Mouse (Mus musculus) erythroblast, embryonic 14.5 days (primary cell): ENCODE data around the gene Hist1h2ab. TPM values are rescaled to one million over a fixed set of nuclear protein-coding genes. Genes with fewer than 3 reads are reported as not detected.
"Not testable (repeated sequence)": the region's sequence is repeated elsewhere in the genome, so short reads cannot be mapped to it uniquely, and the experiment has no call there.

ENCODE experiments used
- H3K27me3 ChIP-seq: 2 replicates; pipeline ENCODE4 v1.6.1; 2012; ENCODE audit warnings: inconsistent platforms; ENCODE audit not compliant: control insufficient read depth
- H3K36me3 ChIP-seq: 2 replicates; pipeline ENCODE4 v1.6.1; 2012; ENCODE audit warnings: mild to moderate bottlenecking, inconsistent platforms; ENCODE audit not compliant: control insufficient read depth
- H3K4me1 ChIP-seq: 2 replicates; pipeline ENCODE4 v1.6.1; 2012; ENCODE audit warnings: inconsistent platforms; ENCODE audit not compliant: control insufficient read depth
- H3K4me3 ChIP-seq: replicated peaks from 2 replicates; pipeline ENCODE3; 2012; ENCODE audit warnings: moderate library complexity, mild to moderate bottlenecking, inconsistent platforms
- H3K9me3 ChIP-seq: 2 replicates; pipeline ENCODE4 v1.6.1; 2012; ENCODE audit warnings: low read length, inconsistent platforms, mixed read lengths; ENCODE audit not compliant: control insufficient read depth
- GATA1 ChIP-seq: IDR thresholded peaks from 2 replicates; pipeline ENCODE4 v1.6.1; 2012; ENCODE audit warnings: low read length, inconsistent platforms, mixed read lengths
- TAL1 ChIP-seq: IDR thresholded peaks from 3 replicates; pipeline ENCODE4 v1.6.1; 2012; ENCODE audit warnings: low read length, inconsistent platforms, mixed read lengths
- polyA plus RNA-seq: library from polyadenylated mRNA; stranded (reverse); fragments of >175 nt; gene quantifications from 2 replicates; pipeline ENCODE4 v1.2.3, GENCODE M21; 2012

Hist1h2ab gene
- polyA plus RNA-seq, 1 experiment = 22.3 TPM

GRCm38 (mm10) chr13:23759916-23760239 is 9.0 kb downstream of the Hist1h2ab start:
- peaks cover 89% of the 10 kb centered on the region for H3K4me1 ChIP-seq
- TF ChIP-seq TAL1 (no peak), GATA1 (no peak)
- no peaks in the 10 kb centered on the region for H3K27me3 ChIP-seq

GRCm38 (mm10) chr13:23760240-23760971 is 9.5 kb downstream of the Hist1h2ab start:
- H3K27me3 ChIP-seq = no peaks in the 10 kb centered on the region
- H3K9me3 ChIP-seq = no peaks in the 10 kb centered on the region
- peaks cover 2% of the 10 kb centered on the region; the same call in 1 of the 2 replicates for H3K36me3 ChIP-seq
- peaks cover 87% of the 10 kb centered on the region for H3K4me1 ChIP-seq
- TF ChIP-seq GATA1 (no peak), TAL1 (no peak)
- peak overlapping the region; percentile 64 for H3K4me3 ChIP-seq

More at GRCm38 (mm10) chr13:23759916-23760239, 9.0 kb downstream of the Hist1h2ab start:
- H3K4me3 ChIP-seq = peak overlapping the region; percentile 64
- H3K9me3 ChIP-seq = no peaks in the 10 kb centered on the region
- peaks cover 2% of the 10 kb centered on the region for H3K36me3 ChIP-seq

- Histone ChIP-seq H3K4me1 (peaks cover 85% of the 10 kb centered on the region), H3K4me3 (peak within 1 kb of the TSS; percentile 67), H3K9me3 (no peaks in the 10 kb centered on the region), H3K36me3 (peaks cover 2% of the 10 kb centered on the region; the same call in 1 of the 2 replicates), H3K27me3 (no peaks in the 10 kb centered on the region)
- TF ChIP-seq TAL1 (no peak), GATA1 (peak; percentile 81)
These were observed 10.3 kb downstream of the Hist1h2ab start, which contains the start of gene Hist1h4a for GRCm38 (mm10) chr13:23760972-23761864. Gene Hist1h4a, minus strand, starts transcription at chr13:23761230.

GRCm38 (mm10) chr13:23761871-23762821 is 11.2 kb downstream of the Hist1h2ab start, which contains the start of gene Hist1h3a:
Gene Hist1h3a, minus strand, starts transcription at chr13:23762386.
- not testable (repeated sequence) for H3K36me3 ChIP-seq, H3K27me3 ChIP-seq, H3K9me3 ChIP-seq
- Histone ChIP-seq H3K4me1 (peaks cover 87% of the 10 kb centered on the region), H3K4me3 (peak within 1 kb of the TSS; percentile 80)
- peak; percentile 51; the same call in 1 of the 2 replicates for TF ChIP-seq GATA1

GRCm38 (mm10) chr13:23763242-23763585 is 12.3 kb downstream of the Hist1h2ab start:
- no peak for TF ChIP-seq TAL1
- no peak for TF ChIP-seq GATA1
- H3K36me3 ChIP-seq = peaks cover 7% of the 10 kb centered on the region; the same call in 1 of the 2 replicates
- H3K4me1 ChIP-seq = peaks cover 84% of the 10 kb centered on the region
- H3K4me3 ChIP-seq = peak overlapping the region; percentile 80
- H3K27me3 ChIP-seq = no peaks in the 10 kb centered on the region
- no peaks in the 10 kb centered on the region for H3K9me3 ChIP-seq

- no peak for TF ChIP-seq TAL1
- Histone ChIP-seq H3K4me1 (peaks cover 84% of the 10 kb centered on the region), H3K9me3 (no peaks in the 10 kb centered on the region), H3K4me3 (peak within 1 kb of the TSS; percentile 80), H3K36me3 (peaks cover 7% of the 10 kb centered on the region; the same call in 1 of the 2 replicates), H3K27me3 (no peaks in the 10 kb centered on the region)
These were observed 12.8 kb downstream of the Hist1h2ab start, which contains the start of gene Hist1h1a for GRCm38 (mm10) chr13:23763586-23764323. Gene Hist1h1a, plus strand, starts transcription at chr13:23763666.

- Histone ChIP-seq H3K4me1 (peaks cover 81% of the 10 kb centered on the region), H3K9me3 (no peaks in the 10 kb centered on the region), H3K36me3 (peaks cover 5% of the 10 kb centered on the region; the same call in 1 of the 2 replicates), H3K4me3 (peak overlapping the region; percentile 80), H3K27me3 (no peaks in the 10 kb centered on the region)
- TF ChIP-seq GATA1 = no peak; the same call in 1 of the 2 replicates
- TF ChIP-seq TAL1 = peak; percentile 55
These were observed 13.6 kb downstream of the Hist1h2ab start for GRCm38 (mm10) chr13:23764324-23765171.
